Comparison of ENCODE assay signal across 8 mouse cellular contexts in genomic region chr6:47188193-47188592, GRCm38 (mm10).
DNase-seq lines count a peak whose midpoint lies in the region.

No protein-coding gene starts in this region.

- peak; percentile 31 to 63 for DNase-seq in cerebellum, postnatal 14 days
- no peak for DNase-seq in cerebellum, adult 8-10 months
- DNase-seq in spleen, postnatal 14 days (ENCODE audit: low spot score in 2 of 2): peak; percentile 9 to 16
- DNase-seq in spleen, adult 12 weeks (ENCODE audit: low spot score): no peak
- DNase-seq in embryo, embryonic 9.5 days (ENCODE audit: extremely low spot score): peak; percentile 13
- peak; percentile 35 for DNase-seq in layer of hippocampus, adult 9-10 months (ENCODE audit: low spot score)
- DNase-seq in lung, postnatal 25 days (ENCODE audit: low spot score): peak; percentile 23
- DNase-seq in thymus, postnatal 4 days: peak; percentile 74

Comparison
In these comparisons a context has a peak if more than half of its experiments do, and no peak if none do; other contexts are left out.
1. DNase-seq: peak in cerebellum, postnatal 14 days (2 of 2), spleen, postnatal 14 days (2 of 2), embryo, embryonic 9.5 days (single experiment), layer of hippocampus, adult 9-10 months (single experiment), lung, postnatal 25 days (single experiment) and thymus, postnatal 4 days (single experiment); none in cerebellum, adult 8-10 months (single experiment) and spleen, adult 12 weeks (single experiment).